Mouse (Mus musculus) intestine, embryonic 16.5 days (tissue): ENCODE measurements around the gene Susd4. TPM values are rescaled to one million over a fixed set of nuclear protein-coding genes. Genes with fewer than 3 reads are reported as not detected.

ENCODE experiments used
- ATAC-seq: fragments of 200-750 bp; cut with Nextera tagmentation; 2 replicates; pipeline ENCODE4 v1.8.0; 2017; ENCODE audit warnings: moderate TSS enrichment, moderate library complexity
- H3K27ac ChIP-seq: fragments of 300-500 bp; sonication (generic); 2 replicates; pipeline ENCODE4 v1.5.1; 2014; ENCODE audit warnings: mild to moderate bottlenecking, low read length
- H3K27me3 ChIP-seq: fragments of 300-500 bp; sonication (generic); replicated peaks from 2 replicates; pipeline ENCODE4 v1.6.1; 2014; ENCODE audit warnings: low read length, control low read depth, mixed read lengths; ENCODE audit not compliant: control insufficient read depth, insufficient read depth
- H3K36me3 ChIP-seq: fragments of 300-500 bp; sonication (generic); 2 replicates; pipeline ENCODE4 v1.6.1; 2014; ENCODE audit warnings: low read length, control low read depth; ENCODE audit not compliant: control insufficient read depth, insufficient read depth
- H3K4me1 ChIP-seq: fragments of 300-500 bp; sonication (generic); 2 replicates; pipeline ENCODE4 v1.6.1; 2014; ENCODE audit warnings: low read length, control low read depth, mixed read lengths; ENCODE audit not compliant: control insufficient read depth, insufficient read depth
- H3K4me2 ChIP-seq: fragments of 300-500 bp; sonication (generic); 2 replicates; pipeline ENCODE4 v1.6.1; 2014; ENCODE audit warnings: low read depth, low read length, control low read depth
- H3K4me3 ChIP-seq: fragments of 300-500 bp; sonication (generic); 2 replicates; pipeline ENCODE4 v1.5.1; 2014; ENCODE audit warnings: mild to moderate bottlenecking, low read length
- H3K9ac ChIP-seq: fragments of 300-500 bp; sonication (generic); 2 replicates; pipeline ENCODE4 v1.6.1; 2014; ENCODE audit warnings: low read depth, low read length
- H3K9me3 ChIP-seq: fragments of 300-500 bp; sonication (generic); 2 replicates; pipeline ENCODE4 v1.6.1; 2016; ENCODE audit warnings: low read length, control low read depth; ENCODE audit not compliant: control insufficient read depth
- WGBS: fragments of 180-500 bp; shearing (Covaris S2); extraction: QIAGEN DNeasy Blood & Tissue Kit; methylation state at CpG from one replicate; pipeline ENCODE4 v1.1.7; 2014; 5-methylcytosine and 5-hydroxymethylcytosine counted together
- polyA plus RNA-seq: library from polyadenylated mRNA; unstranded; fragments of >200 nt; fragmentation: Nextera tagmentation; extraction: Ambion mirVana; gene quantifications from 2 replicates; pipeline ENCODE4 v1.2.1, GENCODE M21; 2015

Gene Susd4
- polyA plus RNA-seq, 1 experiment from 2014 or later = 12.3 TPM

GRCm38 (mm10) chr1:182941921-182942320, 178.3 kb downstream of the Susd4 start:
- WGBS = 89% methylated on average over 2 of the region's 2 CpGs
- H3K36me3 ChIP-seq = no peaks in the 10 kb centered on the region
- H3K27me3 ChIP-seq = no peaks in the 10 kb centered on the region
- no peak overlapping the region for H3K27ac ChIP-seq
- H3K9ac ChIP-seq = no peak overlapping the region
- no peak for ATAC-seq
- no peak overlapping the region for H3K4me3 ChIP-seq
- no peak overlapping the region for H3K4me2 ChIP-seq
- H3K4me1 ChIP-seq = peaks cover 3% of the 10 kb centered on the region; the same call in 1 of the 2 replicates
- H3K9me3 ChIP-seq = no peaks in the 10 kb centered on the region

DNA sequence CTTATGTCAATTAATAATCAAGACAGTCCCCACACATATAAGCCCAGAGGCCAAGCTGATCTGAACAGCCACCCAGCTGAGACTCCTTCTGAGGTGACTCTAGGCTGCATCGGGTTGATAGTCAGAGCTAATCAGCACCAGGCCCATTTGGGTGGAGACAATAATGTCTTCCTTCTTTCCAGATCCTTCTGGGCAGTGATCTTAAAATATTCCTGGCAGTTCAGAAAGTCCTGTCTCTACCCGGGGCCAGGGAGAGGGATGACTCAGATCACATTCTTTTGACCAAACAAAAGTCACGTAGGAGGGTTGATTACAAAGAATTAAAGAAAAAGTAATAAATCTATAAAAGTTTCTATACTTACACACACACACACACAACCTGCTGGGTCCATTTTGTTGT, 180.3 kb downstream of the Susd4 start:
- no peaks in the 10 kb centered on the region for H3K9me3 ChIP-seq
- no peaks in the 10 kb centered on the region for H3K27me3 ChIP-seq
- H3K27ac ChIP-seq = no peak overlapping the region
- ATAC-seq = no peak
- no peak overlapping the region for H3K4me2 ChIP-seq
- no peak overlapping the region for H3K9ac ChIP-seq
- 75% methylated on average over 3 of the region's 3 CpGs for WGBS
- H3K36me3 ChIP-seq = no peaks in the 10 kb centered on the region
- H3K4me3 ChIP-seq = no peak overlapping the region
- no peaks in the 10 kb centered on the region for H3K4me1 ChIP-seq

DNA sequence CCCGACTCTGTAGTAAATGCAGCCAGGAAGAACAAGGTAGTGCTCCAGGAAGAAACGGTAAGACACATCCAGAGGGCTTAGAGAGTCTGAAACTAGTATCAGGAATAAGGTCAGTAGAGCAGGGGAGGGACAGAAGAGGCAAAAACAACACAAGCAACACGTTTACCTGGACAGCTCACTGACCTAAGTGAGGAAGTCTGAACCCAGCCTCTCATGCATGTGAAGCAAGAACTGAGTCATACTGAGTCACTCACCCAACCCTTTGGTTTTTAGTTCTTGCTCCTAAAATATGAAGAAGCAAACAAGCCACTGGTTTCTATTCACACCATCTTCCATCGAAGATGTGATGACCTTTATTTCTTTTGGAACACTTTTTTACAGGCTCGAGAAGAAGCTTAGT, 181.0 kb downstream of the Susd4 start:
- Histone ChIP-seq H3K4me3 (no peak overlapping the region), H3K27ac (no peak overlapping the region), H3K9me3 (no peaks in the 10 kb centered on the region), H3K36me3 (no peaks in the 10 kb centered on the region), H3K27me3 (no peaks in the 10 kb centered on the region), H3K9ac (no peak overlapping the region), H3K4me1 (no peaks in the 10 kb centered on the region), H3K4me2 (no peak overlapping the region)
- 72% methylated on average over 5 of the region's 5 CpGs for WGBS
- ATAC-seq = no peak

DNA sequence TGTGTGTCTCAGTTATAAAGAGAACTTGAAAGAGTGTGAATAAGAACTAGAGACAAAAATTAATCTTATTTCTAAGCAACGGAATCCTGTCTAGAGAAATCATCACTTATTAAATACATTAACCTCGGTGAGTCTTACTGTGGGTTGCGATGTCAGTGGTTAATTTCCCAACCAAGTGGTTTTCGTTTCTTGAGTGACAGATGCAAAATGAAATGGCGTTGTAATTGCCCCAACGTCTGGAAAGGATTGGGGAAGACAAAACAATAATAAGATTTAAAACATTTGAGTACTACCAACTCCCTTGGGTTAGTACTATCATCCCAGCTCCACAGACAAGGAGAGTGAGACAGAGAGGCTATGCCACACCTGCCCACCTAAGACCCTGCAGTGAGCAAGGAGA, 181.9 kb downstream of the Susd4 start:
- H3K27me3 ChIP-seq = no peaks in the 10 kb centered on the region
- H3K4me1 ChIP-seq = no peaks in the 10 kb centered on the region
- 81% methylated on average over 6 of the region's 6 CpGs for WGBS
- H3K4me3 ChIP-seq = no peak overlapping the region
- H3K9ac ChIP-seq = no peak overlapping the region
- no peaks in the 10 kb centered on the region for H3K9me3 ChIP-seq
- ATAC-seq = no peak
- no peak overlapping the region for H3K4me2 ChIP-seq
- no peak overlapping the region for H3K27ac ChIP-seq
- no peaks in the 10 kb centered on the region for H3K36me3 ChIP-seq

Other genes with a start within 250 kb of the Susd4 start
- gene Capn2, start 246.3 kb upstream of the Susd4 start, polyA plus RNA-seq = 74.8 and 77.0 TPM in 2 replicates
- 3.6 and 4.2 TPM in 2 replicates for gene Capn8, start 198.9 kb upstream of the Susd4 start, polyA plus RNA-seq
- 0.06 TPM in 1 of 2 replicates, not detected in the other for gene Ccdc185, start 14.7 kb upstream of the Susd4 start, polyA plus RNA-seq
- 4.6 and 4.8 TPM in 2 replicates for gene Tlr5, start 190.9 kb downstream of the Susd4 start, polyA plus RNA-seq